In genomic region chr3:147181501-147182365, GRCm38 (mm10) we compare ENCODE assay signal across 8 mouse cellular contexts.
DNase-seq lines count a peak whose midpoint lies in the region; ATAC-seq lines count a peak whose summit lies in the region.

No protein-coding gene starts in this region.

- DNase-seq in liver = no peak
- peak; percentile 56 for DNase-seq in embryonic facial prominence, embryonic 11.5 days (ENCODE audit: low spot score)
- no peak for DNase-seq in hindbrain, embryonic 14.5 days (ENCODE audit: low spot score)
- DNase-seq in layer of hippocampus, adult 9-11 months = no peak
- no peak for DNase-seq in layer of hippocampus, postnatal 10 days (ENCODE audit: low spot score in 2 of 2)
- no peak for DNase-seq in layer of hippocampus, adult 8-10 months (ENCODE audit: low spot score in 2 of 2)

- H3K9me3 ChIP-seq in liver, embryonic 12.5 days (replicated peaks) = no peaks in the 10 kb centered on the region
- no peaks in the 10 kb centered on the region for H3K9me3 ChIP-seq in embryonic facial prominence, embryonic 11.5 days (replicated peaks; ENCODE audit: control insufficient read depth, low read length)
- no peaks in the 10 kb centered on the region for H3K9me3 ChIP-seq in hindbrain, embryonic 14.5 days (ENCODE audit: control insufficient read depth, low read length)
- no peaks in the 10 kb centered on the region for H3K9me3 ChIP-seq in neural tube, embryonic 13.5 days

- peaks cover 4% of the 10 kb centered on the region; the same call in 1 of the 2 replicates for H3K27me3 ChIP-seq in liver, embryonic 12.5 days (replicated peaks)
- H3K27me3 ChIP-seq in embryonic facial prominence, embryonic 11.5 days (ENCODE audit: control insufficient read depth, insufficient read depth, low read length) = no peaks in the 10 kb centered on the region
- H3K27me3 ChIP-seq in hindbrain, embryonic 14.5 days (ENCODE audit: control insufficient read depth, insufficient read depth, low read length) = no peaks in the 10 kb centered on the region
- peaks cover 5% of the 10 kb centered on the region; the same call in 1 of the 2 replicates for H3K27me3 ChIP-seq in neural tube, embryonic 13.5 days

- no peak for ATAC-seq in liver, embryonic 12.5 days
- ATAC-seq in embryonic facial prominence, embryonic 11.5 days (replicated peaks; ENCODE audit: insufficient number of reproducible peaks, low FRiP score, low TSS enrichment, low read depth) = peak; percentile 57
- peak; percentile 57 for ATAC-seq in hindbrain, embryonic 14.5 days (ENCODE audit: low FRiP score)
- peak; percentile 63 for ATAC-seq in neural tube, embryonic 13.5 days (ENCODE audit: low read depth)

- H3K27ac ChIP-seq in liver, embryonic 12.5 days = no peak overlapping the region
- H3K27ac ChIP-seq in embryonic facial prominence, embryonic 11.5 days (replicated peaks; ENCODE audit: low read depth, low read length) = peak overlapping the region; percentile 29; the same call in 1 of the 2 replicates
- H3K27ac ChIP-seq in hindbrain, embryonic 14.5 days = peak overlapping the region; percentile 75
- peak overlapping the region; percentile 69 for H3K27ac ChIP-seq in neural tube, embryonic 13.5 days (replicated peaks)

- no peak overlapping the region for H3K9ac ChIP-seq in liver, embryonic 12.5 days
- H3K9ac ChIP-seq in embryonic facial prominence, embryonic 11.5 days (replicated peaks; ENCODE audit: low read length) = no peak overlapping the region
- H3K9ac ChIP-seq in hindbrain, embryonic 14.5 days = no peak overlapping the region
- peak overlapping the region; percentile 22; the same call in 1 of the 2 replicates for H3K9ac ChIP-seq in neural tube, embryonic 13.5 days

- H3K4me1 ChIP-seq in liver, embryonic 12.5 days = no peaks in the 10 kb centered on the region
- peaks cover 4% of the 10 kb centered on the region for H3K4me1 ChIP-seq in embryonic facial prominence, embryonic 11.5 days (ENCODE audit: control insufficient read depth, insufficient read depth, low read length)
- peaks cover 25% of the 10 kb centered on the region for H3K4me1 ChIP-seq in hindbrain, embryonic 14.5 days (replicated peaks; ENCODE audit: control insufficient read depth, insufficient read depth, low read length)
- peaks cover 44% of the 10 kb centered on the region for H3K4me1 ChIP-seq in neural tube, embryonic 13.5 days (replicated peaks)

- peak overlapping the region; percentile 3; the same call in 1 of the 2 replicates for H3K4me2 ChIP-seq in liver, embryonic 12.5 days
- H3K4me2 ChIP-seq in embryonic facial prominence, embryonic 11.5 days (ENCODE audit: low read depth, low read length) = peak overlapping the region; percentile 32; the same call in 1 of the 2 replicates
- peak overlapping the region; percentile 31 for H3K4me2 ChIP-seq in hindbrain, embryonic 14.5 days (replicated peaks)
- peak overlapping the region; percentile 38 for H3K4me2 ChIP-seq in neural tube, embryonic 13.5 days

- WGBS in liver, embryonic 12.5 days (ENCODE audit: insufficient replicate concordance) = 4% methylated on average over 20 of the region's 20 CpGs
- WGBS in embryonic facial prominence, embryonic 11.5 days = 1% methylated on average over 20 of the region's 20 CpGs
- WGBS in hindbrain, embryonic 14.5 days = 2% methylated on average over 20 of the region's 20 CpGs
- under 1% methylated on average over 20 of the region's 20 CpGs for WGBS in neural tube, embryonic 13.5 days

- H3K4me3 ChIP-seq in liver, embryonic 12.5 days = no peak overlapping the region
- no peak overlapping the region for H3K4me3 ChIP-seq in embryonic facial prominence, embryonic 11.5 days (ENCODE audit: low read depth, low read length)
- H3K4me3 ChIP-seq in hindbrain, embryonic 14.5 days (replicated peaks; ENCODE audit: low read length) = no peak overlapping the region
- no peak overlapping the region for H3K4me3 ChIP-seq in neural tube, embryonic 13.5 days

- no peaks in the 10 kb centered on the region for H3K36me3 ChIP-seq in liver, embryonic 12.5 days
- H3K36me3 ChIP-seq in embryonic facial prominence, embryonic 11.5 days (replicated peaks; ENCODE audit: control insufficient read depth, insufficient read depth, low read depth, low read length) = no peaks in the 10 kb centered on the region
- H3K36me3 ChIP-seq in hindbrain, embryonic 14.5 days (replicated peaks; ENCODE audit: control insufficient read depth, insufficient read depth) = no peaks in the 10 kb centered on the region
- H3K36me3 ChIP-seq in neural tube, embryonic 13.5 days = no peaks in the 10 kb centered on the region
